ENCODE assay signal across 28 mouse cellular contexts in genomic region chr8:104268368-104268767, GRCm38 (mm10). TPM values are rescaled to one million over a fixed set of nuclear protein-coding genes. Genes with fewer than 3 reads are reported as not detected.
DNase-seq lines count a peak whose midpoint lies in the region; ATAC-seq and TF ChIP-seq lines count a peak whose summit lies in the region.
"Had no signal": no experiment of that assay in that cellular context is flagged by ENCODE, and none has a peak within 500 bp of the region (broad histone marks: within the 10 kb centered on the region; RNA-seq: fewer than 3 reads in every experiment).

No protein-coding gene starts in this region.

- H3K4me2 ChIP-seq in intestine, postnatal 0 days (replicated peaks; ENCODE audit: low read depth), result no peak overlapping the region
- H3K4me2 ChIP-seq in stomach, postnatal 0 days (replicated peaks; ENCODE audit: low read depth), result no peak overlapping the region
- H3K4me2 ChIP-seq: embryonic facial prominence, embryonic 12.5 days; forebrain, embryonic 13.5 days had no signal

- ATAC-seq in megakaryocyte, adult 5-6 weeks (ENCODE audit: poor library complexity, severe bottlenecking), result no peak
- ATAC-seq in intestine, postnatal 0 days, result peak; percentile 73; the same call in 1 of the 2 replicates
- peak; percentile 87 for ATAC-seq in stomach, postnatal 0 days (ENCODE audit: low FRiP score, low TSS enrichment)
- ATAC-seq: activated CD4-positive, CD25-positive, alpha-beta regulatory T cell, adult 4 months; CD4-positive, CD25-positive, alpha-beta regulatory T cell, adult 4 months; forebrain, embryonic 13.5 days; Patski had no signal

- no peak overlapping the region for H3K27ac ChIP-seq in intestine, postnatal 0 days (ENCODE audit: low read depth, low read length)
- H3K27ac ChIP-seq in stomach, postnatal 0 days (replicated peaks), result no peak overlapping the region
- no peak overlapping the region for H3K27ac ChIP-seq in layer of hippocampus, adult 2 months
- H3K27ac ChIP-seq: embryonic facial prominence, embryonic 10.5 days; embryonic facial prominence, embryonic 12.5 days; forebrain, embryonic 13.5 days had no signal

- H3K9ac ChIP-seq in intestine, postnatal 0 days (ENCODE audit: low read depth, low read length), result no peak overlapping the region
- H3K9ac ChIP-seq in stomach, postnatal 0 days (ENCODE audit: low read length), result no peak overlapping the region
- H3K9ac ChIP-seq: embryonic facial prominence, embryonic 12.5 days; forebrain, embryonic 13.5 days had no signal

- H3K36me3 ChIP-seq in megakaryocyte, embryonic 14.5 days (replicated peaks; ENCODE audit: low read length), result peaks cover 15% of the 10 kb centered on the region
- no peaks in the 10 kb centered on the region for H3K36me3 ChIP-seq in intestine, postnatal 0 days (ENCODE audit: control insufficient read depth, insufficient read depth)
- no peaks in the 10 kb centered on the region for H3K36me3 ChIP-seq in stomach, postnatal 0 days (ENCODE audit: control insufficient read depth, insufficient read depth, low read length)

- TF ChIP-seq CTCF in intestine, postnatal 0 days (IDR thresholded peaks at IDR 0.05; ENCODE audit: low read depth), result no peak
- no peak for TF ChIP-seq CTCF in stomach, postnatal 0 days (IDR thresholded peaks at IDR 0.05; ENCODE audit: low read depth)
- no peak for TF ChIP-seq CTCF in layer of hippocampus, adult 2 months (conservative IDR thresholded peaks at IDR 0.05)

- H3K4me3 ChIP-seq in megakaryocyte, embryonic 14.5 days (replicated peaks), result peak overlapping the region; percentile 60
- no peak overlapping the region for H3K4me3 ChIP-seq in intestine, postnatal 0 days (ENCODE audit: low read depth, low read length)
- H3K4me3 ChIP-seq in stomach, postnatal 0 days (ENCODE audit: low read depth, low read length), result no peak overlapping the region
- H3K4me3 ChIP-seq in layer of hippocampus, adult 2 months, result no peak overlapping the region
- H3K4me3 ChIP-seq: embryonic facial prominence, embryonic 10.5 days; embryonic facial prominence, embryonic 12.5 days; forebrain, embryonic 13.5 days had no signal

- H3K27me3 ChIP-seq in megakaryocyte, embryonic 14.5 days (replicated peaks), result peaks cover 4% of the 10 kb centered on the region
- H3K27me3 ChIP-seq in intestine, postnatal 0 days (replicated peaks; ENCODE audit: control insufficient read depth, insufficient read depth, low read length), result no peaks in the 10 kb centered on the region
- no peaks in the 10 kb centered on the region for H3K27me3 ChIP-seq in stomach, postnatal 0 days (ENCODE audit: control insufficient read depth, insufficient read depth, low read length)
- H3K27me3 ChIP-seq: CH12.LX; embryonic facial prominence, embryonic 12.5 days; forebrain, embryonic 13.5 days had no signal

- DNase-seq in heart, adult 11 months, result peak; percentile 49
- no peak for DNase-seq in heart, postnatal 4 days
- DNase-seq in stomach, postnatal 0 days (ENCODE audit: low spot score), result peak; percentile 46
- DNase-seq in layer of hippocampus, adult 8-10 months (ENCODE audit: low spot score in 2 of 2), result no peak
- DNase-seq in layer of hippocampus, adult 2 months (ENCODE audit: low spot score in 2 of 2), result no peak
- DNase-seq: adrenal gland, adult 8-10 months; adrenal gland, postnatal 14 days; adrenal gland, postnatal 36 days; B cell, adult 2 months; cerebellum, adult 11-12 months; cerebellum, adult 2 months; cerebellum, adult 9-10 months; cerebellum, postnatal 25 days had no signal

- TF ChIP-seq EP300 in stomach, postnatal 0 days (optimal IDR thresholded peaks at IDR 0.05), result no peak

- no peaks in the 10 kb centered on the region for H3K4me1 ChIP-seq in megakaryocyte, embryonic 14.5 days
- H3K4me1 ChIP-seq in intestine, postnatal 0 days (replicated peaks; ENCODE audit: control insufficient read depth, insufficient read depth, low read length), result no peaks in the 10 kb centered on the region
- no peaks in the 10 kb centered on the region for H3K4me1 ChIP-seq in stomach, postnatal 0 days (replicated peaks; ENCODE audit: control insufficient read depth, insufficient read depth)
- H3K4me1 ChIP-seq: embryonic facial prominence, embryonic 10.5 days; embryonic facial prominence, embryonic 12.5 days; forebrain, embryonic 13.5 days had no signal

- peaks cover 10% of the 10 kb centered on the region; the same call in 1 of the 2 replicates for H3K9me3 ChIP-seq in megakaryocyte, embryonic 14.5 days
- no peaks in the 10 kb centered on the region for H3K9me3 ChIP-seq in intestine, postnatal 0 days (ENCODE audit: control insufficient read depth)
- H3K9me3 ChIP-seq in stomach, postnatal 0 days (ENCODE audit: control insufficient read depth, low read length), result no peaks in the 10 kb centered on the region
- H3K9me3 ChIP-seq: embryonic facial prominence, embryonic 10.5 days; embryonic facial prominence, embryonic 12.5 days; forebrain, embryonic 13.5 days had no signal

RNA-seq across cellular contexts. Expression of gene Cklf, which starts 17.7 kb away (rescaled TPM):
- 10 to 100 TPM; 10.9 to 11.3 TPM for total RNA-seq in heart, postnatal 4 days (2021)
- polyA plus RNA-seq in megakaryocyte, embryonic 14.5 days (2012; ENCODE audit: insufficient read depth, low replicate concordance), result 5.9 TPM in 1 of 2 replicates, not detected in the other
- 120 and 138 TPM in 2 replicates for total RNA-seq in megakaryocyte, adult 5-6 weeks (2015)
- total RNA-seq in megakaryocyte, adult 5-6 weeks (2017), result 35.9 and 46.7 TPM in 2 replicates
- 16.5 and 17.8 TPM in 2 replicates for polyA plus RNA-seq in intestine, postnatal 0 days (2015; fragmentation: Nextera tagmentation; extraction: Ambion mirVana)
- 24.1 and 25.3 TPM in 2 replicates for polyA plus RNA-seq in stomach, postnatal 0 days (2015; fragmentation: Nextera tagmentation; extraction: Ambion mirVana)
- 10 to 100 TPM in 1 of 4 experiments, 1 to 10 TPM in 3; 7.5 to 12.1 (median 8.4) TPM for total RNA-seq in layer of hippocampus, adult 8-10 months (2022)
- 1 to 10 TPM; 8.0 to 8.7 TPM for total RNA-seq in layer of hippocampus, adult 2 months (2021)

RNA-seq across cellular contexts. Expression of gene Tk2, which starts 20.0 kb away (rescaled TPM):
- total RNA-seq in heart, postnatal 4 days (2021), result 10 to 100 TPM in 1 of 2 experiments, 1 to 10 TPM in 1; 9.6 to 10.3 TPM
- 3.2 and 15.8 TPM in 2 replicates for polyA plus RNA-seq in megakaryocyte, embryonic 14.5 days (2012; ENCODE audit: insufficient read depth, low replicate concordance)
- 27.6 and 30.0 TPM in 2 replicates for total RNA-seq in megakaryocyte, adult 5-6 weeks (2015)
- 17.4 and 28.5 TPM in 2 replicates for total RNA-seq in megakaryocyte, adult 5-6 weeks (2017)
- polyA plus RNA-seq in intestine, postnatal 0 days (2015; fragmentation: Nextera tagmentation; extraction: Ambion mirVana), result 12.0 and 12.4 TPM in 2 replicates
- polyA plus RNA-seq in stomach, postnatal 0 days (2015; fragmentation: Nextera tagmentation; extraction: Ambion mirVana), result 11.0 and 13.4 TPM in 2 replicates
- total RNA-seq in layer of hippocampus, adult 8-10 months (2022), result 10 to 100 TPM; 39.2 to 46.1 (median 43.9) TPM
- 10 to 100 TPM; 36.9 to 37.6 TPM for total RNA-seq in layer of hippocampus, adult 2 months (2021)

RNA-seq across cellular contexts. Expression of gene Cmtm2a, which starts 24.6 kb away (rescaled TPM):
- total RNA-seq in heart, postnatal 4 days (2021), result not detected
- polyA plus RNA-seq in megakaryocyte, embryonic 14.5 days (2012; ENCODE audit: insufficient read depth, low replicate concordance), result not detected in 2 replicates
- total RNA-seq in megakaryocyte, adult 5-6 weeks (2015), result not detected in 2 replicates
- total RNA-seq in megakaryocyte, adult 5-6 weeks (2017), result not detected in 2 replicates
- not detected in 2 replicates for polyA plus RNA-seq in intestine, postnatal 0 days (2015; fragmentation: Nextera tagmentation; extraction: Ambion mirVana)
- polyA plus RNA-seq in stomach, postnatal 0 days (2015; fragmentation: Nextera tagmentation; extraction: Ambion mirVana), result not detected in 2 replicates
- not detected for total RNA-seq in layer of hippocampus, adult 8-10 months (2022)
- not detected for total RNA-seq in layer of hippocampus, adult 2 months (2021)
- total RNA-seq: CH12.LX, G1E had no signal
- polyA plus RNA-seq: activated CD4-positive, CD25-positive, alpha-beta regulatory T cell, adult 4 months; cerebellum, adult 2 months; cortical plate, adult 2 months; embryonic facial prominence, embryonic 10.5 days; embryonic facial prominence, embryonic 12.5 days; embryonic facial prominence, embryonic 14.5 days; forebrain, embryonic 11.5 days; forebrain, embryonic 13.5 days; G1E; Patski had no signal

RNA-seq across cellular contexts. Expression of gene Gm45711, which starts 41.5 kb away (rescaled TPM):
- not detected for total RNA-seq in heart, postnatal 4 days (2021)
- polyA plus RNA-seq in megakaryocyte, embryonic 14.5 days (2012; ENCODE audit: insufficient read depth, low replicate concordance), result not detected in 2 replicates
- not detected in 2 replicates for total RNA-seq in megakaryocyte, adult 5-6 weeks (2015)
- total RNA-seq in megakaryocyte, adult 5-6 weeks (2017), result not detected in 2 replicates
- polyA plus RNA-seq in intestine, postnatal 0 days (2015; fragmentation: Nextera tagmentation; extraction: Ambion mirVana), result not detected in 2 replicates
- polyA plus RNA-seq in stomach, postnatal 0 days (2015; fragmentation: Nextera tagmentation; extraction: Ambion mirVana), result not detected in 2 replicates
- total RNA-seq in layer of hippocampus, adult 8-10 months (2022), result not detected
- total RNA-seq in layer of hippocampus, adult 2 months (2021), result not detected
- total RNA-seq: adrenal gland, adult 18-20 months; adrenal gland, postnatal 14 days; adrenal gland, postnatal 36 days; CH12.LX; G1E had no signal
- polyA plus RNA-seq: activated CD4-positive, CD25-positive, alpha-beta regulatory T cell, adult 4 months; CD4-positive, CD25-positive, alpha-beta regulatory T cell, adult 4 months; cerebellum, adult 2 months; cortical plate, adult 2 months; embryonic facial prominence, embryonic 10.5 days; embryonic facial prominence, embryonic 12.5 days; embryonic facial prominence, embryonic 14.5 days; forebrain, embryonic 11.5 days; forebrain, embryonic 13.5 days; G1E; Patski had no signal

RNA-seq across cellular contexts. Expression of gene Cmtm1, which starts 41.6 kb away (rescaled TPM):
- not detected for total RNA-seq in heart, postnatal 4 days (2021)
- not detected in 2 replicates for polyA plus RNA-seq in megakaryocyte, embryonic 14.5 days (2012; ENCODE audit: insufficient read depth, low replicate concordance)
- total RNA-seq in megakaryocyte, adult 5-6 weeks (2015), result not detected in 2 replicates
- total RNA-seq in megakaryocyte, adult 5-6 weeks (2017), result not detected in 2 replicates
- polyA plus RNA-seq in intestine, postnatal 0 days (2015; fragmentation: Nextera tagmentation; extraction: Ambion mirVana), result not detected in 2 replicates
- polyA plus RNA-seq in stomach, postnatal 0 days (2015; fragmentation: Nextera tagmentation; extraction: Ambion mirVana), result not detected in 2 replicates
- total RNA-seq in layer of hippocampus, adult 8-10 months (2022), result not detected
- total RNA-seq in layer of hippocampus, adult 2 months (2021), result not detected
- total RNA-seq: adrenal gland, postnatal 14 days; adrenal gland, postnatal 36 days; CH12.LX had no signal
- polyA plus RNA-seq: activated CD4-positive, CD25-positive, alpha-beta regulatory T cell, adult 4 months; CD4-positive, CD25-positive, alpha-beta regulatory T cell, adult 4 months; cerebellum, adult 2 months; cortical plate, adult 2 months; embryonic facial prominence, embryonic 10.5 days; embryonic facial prominence, embryonic 12.5 days; embryonic facial prominence, embryonic 14.5 days; forebrain, embryonic 11.5 days; forebrain, embryonic 13.5 days; G1E had no signal

Comparison
In these comparisons a context has a peak if more than half of its experiments do, and no peak if none do; other contexts are left out.
1. DNase-seq: peak in heart, adult 11 months (single experiment) and stomach, postnatal 0 days (single experiment); none in heart, postnatal 4 days (single experiment), layer of hippocampus, adult 8-10 months (0 of 2) and layer of hippocampus, adult 2 months (0 of 2).